Mouse (Mus musculus): ENCODE results near the gene Smc5. TPM values are rescaled to one million over a fixed set of nuclear protein-coding genes. Genes with fewer than 3 reads are reported as not detected.

Smc5 gene
- polyA plus RNA-seq (2012; rRNA removed), result 2.7 and 3.0 TPM in 2 replicates

DNA sequence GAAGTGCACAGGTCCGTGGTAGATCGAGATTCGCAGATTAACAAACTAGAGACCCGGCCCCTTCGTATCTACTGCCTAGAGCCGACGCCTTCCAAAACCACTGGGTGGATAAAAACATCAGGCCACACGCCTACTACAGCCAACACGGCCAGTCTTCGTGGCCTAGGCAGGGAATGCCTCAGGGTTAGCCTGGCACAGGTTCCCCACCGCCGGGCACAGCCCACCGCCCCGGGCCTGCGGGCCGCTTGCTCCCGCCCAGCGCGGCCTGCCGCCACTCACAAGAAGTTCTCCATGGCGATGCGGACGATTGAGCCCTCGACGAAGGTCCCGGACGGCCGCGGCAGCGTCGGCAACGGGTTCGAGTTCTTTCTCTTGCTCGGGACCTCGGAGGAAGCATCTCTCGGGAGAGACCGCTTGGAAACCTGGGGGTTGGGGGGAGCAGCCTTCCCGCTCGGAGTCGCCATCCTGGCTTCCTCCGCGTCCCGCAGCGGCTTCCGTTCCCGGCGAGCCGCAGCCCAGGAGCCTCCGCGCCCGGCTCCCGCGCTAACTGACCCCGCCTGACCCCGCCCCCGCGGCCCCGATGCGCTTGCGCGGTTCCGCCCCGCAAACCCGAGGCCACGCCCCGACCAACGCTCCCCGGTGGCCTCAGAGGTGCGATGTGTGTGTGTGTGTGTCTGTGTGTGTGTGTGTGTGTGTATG lies at the start of gene Smc5:
TSS of gene Smc5 (minus strand) at position 543 of the 699 bp plus-strand sequence.
- Histone ChIP-seq H3K27me3 (ENCODE audit: control insufficient read depth, insufficient read depth, low read length) (no peaks in the 10 kb centered on the region), H3K4me1 (ENCODE audit: control insufficient read depth, insufficient read depth, insufficient read length) (no peaks in the 10 kb centered on the region), H3K36me3 (ENCODE audit: control insufficient read depth, insufficient read depth, low read length) (no peaks in the 10 kb centered on the region), H3K27ac (ENCODE audit: insufficient read depth, low read length) (peak within 1 kb of the TSS; percentile 4; the same call in 1 of the 2 replicates), H3K4me3 (ENCODE audit: extremely low read depth, insufficient read depth, insufficient read length) (peak within 1 kb of the TSS; percentile 70)
- under 1% methylated on average over 69 of the region's 69 CpGs for WGBS
- TF ChIP-seq CTCF (IDR thresholded peaks at IDR 0.05; ENCODE audit: extremely low read depth, insufficient read depth, insufficient read length, insufficient replicate concordance) (no peak), POLR2A (IDR thresholded peaks at IDR 0.05; ENCODE audit: low read depth, low read length) (no peak)
- peak; percentile 64 to 89 for DNase-seq (ENCODE audit: low read depth in 1 of 2, low spot score in 2 of 2)

- Histone ChIP-seq H3K27ac (ENCODE audit: insufficient read depth, low read length) (peak overlapping the region; percentile 79), H3K36me3 (ENCODE audit: control insufficient read depth, insufficient read depth, low read length) (no peaks in the 10 kb centered on the region), H3K27me3 (ENCODE audit: control insufficient read depth, insufficient read depth, low read length) (no peaks in the 10 kb centered on the region), H3K4me3 (ENCODE audit: extremely low read depth, insufficient read depth, insufficient read length) (no peak overlapping the region), H3K4me1 (ENCODE audit: control insufficient read depth, insufficient read depth, insufficient read length) (peaks cover 12% of the 10 kb centered on the region; the same call in 1 of the 2 replicates)
- 10% methylated on average over 3 of the region's 3 CpGs for WGBS
- TF ChIP-seq CTCF (IDR thresholded peaks at IDR 0.05; ENCODE audit: extremely low read depth, insufficient read depth, insufficient read length, insufficient replicate concordance) (no peak), POLR2A (IDR thresholded peaks at IDR 0.05; ENCODE audit: low read depth, low read length) (no peak)
- DNase-seq (ENCODE audit: low read depth in 1 of 2, low spot score in 2 of 2), result peak; percentile 62 to 85
Measured at GRCm38 (mm10) chr19:23323107-23323506, 49.4 kb upstream of the Smc5 start.

DNA sequence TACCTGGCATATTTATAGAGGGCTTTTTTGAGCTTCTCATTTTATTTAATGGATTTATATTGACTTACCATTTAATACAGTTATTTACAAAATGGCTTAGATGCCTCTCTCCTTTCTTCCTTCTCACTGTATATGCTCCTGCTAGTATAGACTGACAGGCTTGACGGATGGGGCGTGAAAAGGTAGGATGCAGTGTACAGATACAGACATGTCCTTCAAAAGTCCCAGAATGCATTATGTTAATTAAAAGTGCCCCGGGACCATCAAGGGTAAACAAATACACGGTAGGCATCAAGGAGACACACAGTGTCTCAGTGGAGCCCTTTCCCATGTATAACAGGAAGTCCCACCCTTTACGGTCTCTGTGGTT lies 44.3 kb upstream of the Smc5 start:
- no peak overlapping the region for H3K27ac ChIP-seq (ENCODE audit: insufficient read depth, low read length)
- WGBS, result 89% methylated on average over 5 of the region's 5 CpGs
- H3K36me3 ChIP-seq (ENCODE audit: control insufficient read depth, insufficient read depth, low read length), result no peaks in the 10 kb centered on the region
- H3K4me1 ChIP-seq (ENCODE audit: control insufficient read depth, insufficient read depth, insufficient read length), result peaks cover 7% of the 10 kb centered on the region; the same call in 1 of the 2 replicates
- H3K27me3 ChIP-seq (ENCODE audit: control insufficient read depth, insufficient read depth, low read length), result no peaks in the 10 kb centered on the region
- no peak overlapping the region for H3K4me3 ChIP-seq (ENCODE audit: extremely low read depth, insufficient read depth, insufficient read length)
- DNase-seq (ENCODE audit: low read depth in 1 of 2, low spot score in 2 of 2), result no peak
- no peak for TF ChIP-seq CTCF (IDR thresholded peaks at IDR 0.05; ENCODE audit: extremely low read depth, insufficient read depth, insufficient read length, insufficient replicate concordance)
- no peak for TF ChIP-seq POLR2A (IDR thresholded peaks at IDR 0.05; ENCODE audit: low read depth, low read length)

DNA sequence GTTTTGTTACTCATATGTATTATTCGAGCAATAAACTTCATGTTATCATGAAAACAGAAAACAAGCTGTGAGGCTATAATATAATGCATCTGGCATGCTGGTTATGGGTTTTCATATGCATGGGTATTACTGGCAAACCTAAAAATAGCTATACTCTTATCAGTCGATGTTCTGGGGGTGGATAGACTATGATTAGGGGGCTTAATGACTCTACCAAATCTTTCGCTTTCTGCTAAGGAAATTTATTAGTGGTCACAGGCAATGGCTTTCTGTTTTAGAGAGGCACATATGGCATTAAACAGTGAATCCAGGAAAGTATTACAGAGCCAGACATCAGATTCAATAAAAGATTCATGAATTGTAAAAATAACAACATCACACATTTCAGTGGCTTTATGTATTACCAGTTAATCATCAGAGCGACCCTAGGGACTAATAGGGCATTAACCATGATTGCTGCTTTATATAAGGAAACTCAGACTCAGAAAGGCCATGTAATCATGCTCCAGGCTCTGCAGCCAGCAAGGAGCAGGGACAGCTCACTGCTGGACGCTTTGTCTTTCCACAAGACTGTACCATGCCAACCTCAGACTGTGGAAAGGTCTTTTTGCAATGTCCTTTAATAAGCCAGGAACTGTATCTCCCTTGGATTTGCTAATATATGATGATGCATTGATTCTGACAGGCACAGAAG lies 43.7 kb upstream of the Smc5 start:
- no peaks in the 10 kb centered on the region for H3K36me3 ChIP-seq (ENCODE audit: control insufficient read depth, insufficient read depth, low read length)
- 80% methylated on average over 5 of the region's 5 CpGs for WGBS
- TF ChIP-seq CTCF (IDR thresholded peaks at IDR 0.05; ENCODE audit: extremely low read depth, insufficient read depth, insufficient read length, insufficient replicate concordance) (no peak), POLR2A (IDR thresholded peaks at IDR 0.05; ENCODE audit: low read depth, low read length) (no peak)
- no peak overlapping the region for H3K27ac ChIP-seq (ENCODE audit: insufficient read depth, low read length)
- no peaks in the 10 kb centered on the region for H3K27me3 ChIP-seq (ENCODE audit: control insufficient read depth, insufficient read depth, low read length)
- DNase-seq (ENCODE audit: low read depth in 1 of 2, low spot score in 2 of 2), result no peak
- H3K4me1 ChIP-seq (ENCODE audit: control insufficient read depth, insufficient read depth, insufficient read length), result peaks cover 2% of the 10 kb centered on the region; the same call in 1 of the 2 replicates
- no peak overlapping the region for H3K4me3 ChIP-seq (ENCODE audit: extremely low read depth, insufficient read depth, insufficient read length)

- TF ChIP-seq CTCF (IDR thresholded peaks at IDR 0.05; ENCODE audit: extremely low read depth, insufficient read depth, insufficient read length, insufficient replicate concordance) (no peak), POLR2A (IDR thresholded peaks at IDR 0.05; ENCODE audit: low read depth, low read length) (no peak)
- no peaks in the 10 kb centered on the region for H3K36me3 ChIP-seq (ENCODE audit: control insufficient read depth, insufficient read depth, low read length)
- no peaks in the 10 kb centered on the region for H3K4me1 ChIP-seq (ENCODE audit: control insufficient read depth, insufficient read depth, insufficient read length)
- no peaks in the 10 kb centered on the region for H3K27me3 ChIP-seq (ENCODE audit: control insufficient read depth, insufficient read depth, low read length)
- no peak overlapping the region for H3K27ac ChIP-seq (ENCODE audit: insufficient read depth, low read length)
- DNase-seq (ENCODE audit: low read depth in 1 of 2, low spot score in 2 of 2), result no peak
- no peak overlapping the region for H3K4me3 ChIP-seq (ENCODE audit: extremely low read depth, insufficient read depth, insufficient read length)
- WGBS, result 89% methylated on average over 5 of the region's 5 CpGs
Measured at GRCm38 (mm10) chr19:23316851-23317250, 43.2 kb upstream of the Smc5 start.

GRCm38 (mm10) chr19:23309979-23310378 lies 36.3 kb upstream of the Smc5 start:
- no peak for DNase-seq (ENCODE audit: low read depth in 1 of 2, low spot score in 2 of 2)
- Histone ChIP-seq H3K4me1 (ENCODE audit: control insufficient read depth, insufficient read depth, insufficient read length) (no peaks in the 10 kb centered on the region), H3K27me3 (ENCODE audit: control insufficient read depth, insufficient read depth, low read length) (no peaks in the 10 kb centered on the region), H3K36me3 (ENCODE audit: control insufficient read depth, insufficient read depth, low read length) (no peaks in the 10 kb centered on the region), H3K27ac (ENCODE audit: insufficient read depth, low read length) (no peak overlapping the region), H3K4me3 (ENCODE audit: extremely low read depth, insufficient read depth, insufficient read length) (no peak overlapping the region)
- 90% methylated on average over 2 of the region's 2 CpGs for WGBS
- TF ChIP-seq CTCF (IDR thresholded peaks at IDR 0.05; ENCODE audit: extremely low read depth, insufficient read depth, insufficient read length, insufficient replicate concordance) (peak; percentile 2; the same call in 1 of the 2 replicates), POLR2A (IDR thresholded peaks at IDR 0.05; ENCODE audit: low read depth, low read length) (no peak)

GRCm38 (mm10) chr19:23306671-23307070 lies 33.0 kb upstream of the Smc5 start:
- no peak for DNase-seq (ENCODE audit: low read depth in 1 of 2, low spot score in 2 of 2)
- WGBS, result 91% methylated on average over 7 of the region's 7 CpGs
- TF ChIP-seq CTCF (IDR thresholded peaks at IDR 0.05; ENCODE audit: extremely low read depth, insufficient read depth, insufficient read length, insufficient replicate concordance), result no peak
- Histone ChIP-seq H3K27ac (ENCODE audit: insufficient read depth, low read length) (no peak overlapping the region), H3K27me3 (ENCODE audit: control insufficient read depth, insufficient read depth, low read length) (no peaks in the 10 kb centered on the region), H3K36me3 (ENCODE audit: control insufficient read depth, insufficient read depth, low read length) (no peaks in the 10 kb centered on the region), H3K4me3 (ENCODE audit: extremely low read depth, insufficient read depth, insufficient read length) (no peak overlapping the region), H3K4me1 (ENCODE audit: control insufficient read depth, insufficient read depth, insufficient read length) (no peaks in the 10 kb centered on the region)

All from spleen, adult 2 months (tissue).